Mouse (Mus musculus): Measurements from ENCODE around the gene Dmwd. TPM values are rescaled to one million over a fixed set of nuclear protein-coding genes. Genes with fewer than 3 reads are reported as not detected.

The Dmwd gene
- polyA plus RNA-seq, 1 experiment from 2014 or later: 14.2 TPM

GRCm38 (mm10) chr7:19084921-19085473, 9.0 kb downstream of the Dmwd start:
- no peaks in the 10 kb centered on the region for H3K9me3 ChIP-seq (replicated peaks)
- no peaks in the 10 kb centered on the region for H3K27me3 ChIP-seq
- H3K4me1 ChIP-seq (replicated peaks): peaks cover 69% of the 10 kb centered on the region
- 30% methylated on average over 9 of the region's 9 CpGs for WGBS
- no peak for ATAC-seq (replicated peaks; ENCODE audit: insufficient number of reproducible peaks, insufficient read depth, low FRiP score, low read depth)
- H3K9ac ChIP-seq: peak overlapping the region; percentile 12
- H3K36me3 ChIP-seq: peaks cover 46% of the 10 kb centered on the region
- peak overlapping the region; percentile 63 for H3K4me2 ChIP-seq
- H3K4me3 ChIP-seq: peak overlapping the region; percentile 46
- peak overlapping the region; percentile 86 for H3K27ac ChIP-seq

GRCm38 (mm10) chr7:19085495-19085894, 9.5 kb downstream of the Dmwd start:
- peak overlapping the region; percentile 63 for H3K4me2 ChIP-seq
- no peak for ATAC-seq (replicated peaks; ENCODE audit: insufficient number of reproducible peaks, insufficient read depth, low FRiP score, low read depth)
- peaks cover 69% of the 10 kb centered on the region for H3K4me1 ChIP-seq (replicated peaks)
- peak overlapping the region; percentile 12 for H3K9ac ChIP-seq
- 6% methylated on average over 6 of the region's 6 CpGs for WGBS
- 0 out of 2 replicates have a peak, but pooled peaks cover under 1% of the 10 kb centered on the region for H3K27me3 ChIP-seq
- peaks cover 46% of the 10 kb centered on the region for H3K36me3 ChIP-seq
- peak overlapping the region; percentile 86 for H3K27ac ChIP-seq
- H3K9me3 ChIP-seq (replicated peaks): no peaks in the 10 kb centered on the region
- H3K4me3 ChIP-seq: peak overlapping the region; percentile 46

GRCm38 (mm10) chr7:19086042-19086441, 10.0 kb downstream of the Dmwd start:
- no peak for ATAC-seq (replicated peaks; ENCODE audit: insufficient number of reproducible peaks, insufficient read depth, low FRiP score, low read depth)
- Histone ChIP-seq H3K4me1 (replicated peaks) (peaks cover 68% of the 10 kb centered on the region), H3K36me3 (peaks cover 45% of the 10 kb centered on the region), H3K4me3 (peak overlapping the region; percentile 46; the same call in 1 of the 2 replicates), H3K27ac (peak overlapping the region; percentile 86), H3K9me3 (replicated peaks) (no peaks in the 10 kb centered on the region), H3K4me2 (peak overlapping the region; percentile 63), H3K9ac (peak overlapping the region; percentile 12; the same call in 1 of the 2 replicates), H3K27me3 (0 out of 2 replicates have a peak, but pooled peaks cover 3% of the 10 kb centered on the region)
- 12% methylated on average over 14 of the region's 14 CpGs for WGBS

DNA sequence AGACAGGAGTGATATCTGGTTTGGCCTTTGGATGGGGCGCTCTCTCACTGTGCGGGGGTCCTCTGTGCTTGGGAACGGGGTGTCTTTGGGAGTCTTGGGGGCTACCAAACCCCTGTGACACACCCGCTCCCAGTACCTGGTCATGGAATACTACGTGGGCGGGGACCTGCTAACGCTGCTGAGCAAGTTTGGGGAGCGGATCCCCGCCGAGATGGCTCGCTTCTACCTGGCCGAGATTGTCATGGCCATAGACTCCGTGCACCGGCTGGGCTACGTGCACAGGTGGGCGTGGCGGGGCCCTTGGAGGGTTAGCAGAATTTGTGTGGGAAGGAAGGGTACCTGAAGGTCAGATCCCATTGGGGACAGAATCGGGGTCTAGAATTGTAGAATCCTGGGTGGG, 10.7 kb downstream of the Dmwd start:
- no peak for ATAC-seq (replicated peaks; ENCODE audit: insufficient number of reproducible peaks, insufficient read depth, low FRiP score, low read depth)
- Histone ChIP-seq H3K4me2 (no peak overlapping the region), H3K4me1 (replicated peaks) (peaks cover 64% of the 10 kb centered on the region), H3K27me3 (0 out of 2 replicates have a peak, but pooled peaks cover 3% of the 10 kb centered on the region), H3K4me3 (no peak overlapping the region), H3K36me3 (peaks cover 37% of the 10 kb centered on the region), H3K9me3 (replicated peaks) (no peaks in the 10 kb centered on the region), H3K9ac (no peak overlapping the region), H3K27ac (no peak overlapping the region)
- 68% methylated on average over 18 of the region's 18 CpGs for WGBS

DNA sequence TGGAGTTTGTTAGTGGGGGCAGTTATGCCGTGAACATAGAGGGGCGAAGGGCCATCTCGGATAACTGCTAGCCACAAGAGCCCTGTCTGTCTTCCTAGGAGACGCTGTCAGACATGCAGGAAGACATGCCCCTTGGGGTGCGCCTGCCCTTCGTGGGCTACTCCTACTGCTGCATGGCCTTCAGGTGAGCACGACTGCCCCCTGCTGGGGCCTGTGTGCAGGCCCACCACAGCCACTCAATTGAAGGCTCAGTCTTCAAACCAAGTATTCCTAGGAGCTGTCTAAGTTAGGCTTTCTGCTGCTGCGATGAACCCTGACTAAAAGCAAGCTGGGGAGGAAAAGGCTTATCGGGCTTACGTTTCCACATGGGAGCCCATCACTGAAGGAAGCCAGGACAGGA, 12.8 kb downstream of the Dmwd start:
- peaks cover 62% of the 10 kb centered on the region for H3K4me1 ChIP-seq (replicated peaks)
- peaks cover 35% of the 10 kb centered on the region for H3K36me3 ChIP-seq
- H3K4me3 ChIP-seq: no peak overlapping the region
- H3K27ac ChIP-seq: no peak overlapping the region
- H3K4me2 ChIP-seq: no peak overlapping the region
- WGBS: 46% methylated on average over 10 of the region's 10 CpGs
- H3K27me3 ChIP-seq: 0 out of 2 replicates have a peak, but pooled peaks cover 3% of the 10 kb centered on the region
- H3K9ac ChIP-seq: no peak overlapping the region
- no peaks in the 10 kb centered on the region for H3K9me3 ChIP-seq (replicated peaks)
- no peak for ATAC-seq (replicated peaks; ENCODE audit: insufficient number of reproducible peaks, insufficient read depth, low FRiP score, low read depth)

DNA sequence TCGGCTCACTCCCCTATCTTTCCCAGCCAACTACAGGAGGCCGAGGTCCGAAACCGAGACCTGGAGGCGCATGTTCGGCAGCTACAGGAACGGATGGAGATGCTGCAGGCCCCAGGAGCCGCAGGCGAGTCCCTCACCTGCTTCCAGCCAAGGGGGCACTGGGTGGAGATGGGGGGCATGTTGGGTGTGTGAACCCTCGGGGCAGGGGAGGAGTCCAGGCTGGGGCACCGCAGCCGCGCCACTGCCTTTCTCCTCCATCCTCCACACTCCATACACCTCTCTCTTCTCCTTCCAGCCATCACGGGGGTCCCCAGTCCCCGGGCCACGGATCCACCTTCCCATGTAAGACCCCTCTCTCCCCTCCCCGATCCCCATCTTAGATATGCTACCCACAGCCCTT, 15.9 kb downstream of the Dmwd start:
- no peak for ATAC-seq (replicated peaks; ENCODE audit: insufficient number of reproducible peaks, insufficient read depth, low FRiP score, low read depth)
- no peaks in the 10 kb centered on the region for H3K9me3 ChIP-seq (replicated peaks)
- H3K9ac ChIP-seq: peak overlapping the region; percentile 48; the same call in 1 of the 2 replicates
- H3K4me2 ChIP-seq: peak overlapping the region; percentile 96
- peaks cover 35% of the 10 kb centered on the region for H3K36me3 ChIP-seq
- WGBS: 54% methylated on average over 17 of the region's 17 CpGs
- H3K27me3 ChIP-seq: 0 out of 2 replicates have a peak, but pooled peaks cover 3% of the 10 kb centered on the region
- peak overlapping the region; percentile 97 for H3K27ac ChIP-seq
- H3K4me1 ChIP-seq (replicated peaks): peaks cover 43% of the 10 kb centered on the region
- no peak overlapping the region for H3K4me3 ChIP-seq

GRCm38 (mm10) chr7:19092381-19093173, 16.6 kb downstream of the Dmwd start:
- Histone ChIP-seq H3K4me2 (peak overlapping the region; percentile 96), H3K27me3 (0 out of 2 replicates have a peak, but pooled peaks cover 3% of the 10 kb centered on the region), H3K4me3 (peak overlapping the region; percentile 85), H3K9ac (peak overlapping the region; percentile 48), H3K4me1 (replicated peaks) (peaks cover 47% of the 10 kb centered on the region), H3K27ac (peak overlapping the region; percentile 97), H3K9me3 (replicated peaks) (no peaks in the 10 kb centered on the region), H3K36me3 (peaks cover 35% of the 10 kb centered on the region)
- WGBS: 8% methylated on average over 38 of the region's 38 CpGs
- ATAC-seq (replicated peaks; ENCODE audit: insufficient number of reproducible peaks, insufficient read depth, low FRiP score, low read depth): peak; percentile 47

DNA sequence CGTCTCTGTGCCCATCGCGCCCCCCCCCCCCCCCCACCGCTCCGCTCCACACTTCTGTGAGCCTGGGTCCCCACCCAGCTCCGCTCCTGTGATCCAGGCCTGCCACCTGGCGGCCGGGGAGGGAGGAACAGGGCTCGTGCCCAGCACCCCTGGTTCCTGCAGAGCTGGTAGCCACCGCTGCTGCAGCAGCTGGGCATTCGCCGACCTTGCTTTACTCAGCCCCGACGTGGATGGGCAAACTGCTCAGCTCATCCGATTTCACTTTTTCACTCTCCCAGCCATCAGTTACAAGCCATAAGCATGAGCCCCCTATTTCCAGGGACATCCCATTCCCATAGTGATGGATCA, 17.1 kb downstream of the Dmwd start:
- Histone ChIP-seq H3K4me1 (replicated peaks) (peaks cover 52% of the 10 kb centered on the region), H3K27me3 (0 out of 2 replicates have a peak, but pooled peaks cover 3% of the 10 kb centered on the region), H3K9ac (peak overlapping the region; percentile 48; the same call in 1 of the 2 replicates), H3K36me3 (peaks cover 32% of the 10 kb centered on the region), H3K27ac (peak overlapping the region; percentile 97), H3K9me3 (replicated peaks) (no peaks in the 10 kb centered on the region), H3K4me3 (peak overlapping the region; percentile 85), H3K4me2 (peak overlapping the region; percentile 96)
- whole genome bisulfite sequencing: 0% methylated on average over 14 of the region's 15 CpGs
- ATAC-seq (replicated peaks; ENCODE audit: insufficient number of reproducible peaks, insufficient read depth, low FRiP score, low read depth): peak; percentile 60

- H3K9me3 ChIP-seq (replicated peaks): no peaks in the 10 kb centered on the region
- peak overlapping the region; percentile 96 for H3K4me2 ChIP-seq
- ATAC-seq (replicated peaks; ENCODE audit: insufficient number of reproducible peaks, insufficient read depth, low FRiP score, low read depth): peak; percentile 82
- peak overlapping the region; percentile 85 for H3K4me3 ChIP-seq
- H3K4me1 ChIP-seq (replicated peaks): peaks cover 48% of the 10 kb centered on the region
- peaks cover 25% of the 10 kb centered on the region; the same call in 1 of the 2 replicates for H3K36me3 ChIP-seq
- H3K27ac ChIP-seq: peak overlapping the region; percentile 97
- under 1% methylated on average over 45 of the region's 45 CpGs for WGBS
- peak overlapping the region; percentile 93 for H3K9ac ChIP-seq
- H3K27me3 ChIP-seq: 0 out of 2 replicates have a peak, but pooled peaks cover 3% of the 10 kb centered on the region
Observed at GRCm38 (mm10) chr7:19093537-19094385, 17.7 kb downstream of the Dmwd start.

GRCm38 (mm10) chr7:19094471-19094825, 18.4 kb downstream of the Dmwd start, which contains the start of gene Six5:
TSS of gene Six5 (plus strand) at chr7:19094594.
- Histone ChIP-seq H3K27me3 (0 out of 2 replicates have a peak, but pooled peaks cover 3% of the 10 kb centered on the region), H3K36me3 (peaks cover 21% of the 10 kb centered on the region; the same call in 1 of the 2 replicates), H3K4me2 (peak within 1 kb of the TSS; percentile 96), H3K4me1 (replicated peaks) (peaks cover 45% of the 10 kb centered on the region), H3K4me3 (peak within 1 kb of the TSS; percentile 85), H3K27ac (peak within 1 kb of the TSS; percentile 97), H3K9me3 (replicated peaks) (no peaks in the 10 kb centered on the region), H3K9ac (peak within 1 kb of the TSS; percentile 93)
- peak; percentile 4; the same call in 1 of the 2 replicates for ATAC-seq (replicated peaks; ENCODE audit: insufficient number of reproducible peaks, insufficient read depth, low FRiP score, low read depth)
- WGBS: 2% methylated on average over 24 of the region's 36 CpGs

Data from heart, embryonic 15.5 days (tissue).